Mouse (Mus musculus) olfactory bulb, adult 2 months (tissue): ENCODE results near the gene Syn3. TPM values are rescaled to one million over a fixed set of nuclear protein-coding genes. Genes with fewer than 3 reads are reported as not detected.
A peak's percentile ranks its signal among the peaks of the same experiment; 100 is the strongest.

Source experiments
- H3K27ac ChIP-seq: fragments of 200-500 bp; 2 replicates; pipeline ENCODE4 v1.5.1; 2012; ENCODE audit warnings: low read depth, low read length; ENCODE audit not compliant: insufficient read depth
- H3K4me1 ChIP-seq: fragments of 200-500 bp; 2 replicates; pipeline ENCODE4 v1.6.1; 2012; ENCODE audit warnings: low read length; ENCODE audit not compliant: control insufficient read depth, insufficient read depth
- H3K4me3 ChIP-seq: fragments of 200-500 bp; 2 replicates; pipeline ENCODE4 v1.5.1; 2012; ENCODE audit warnings: mild to moderate bottlenecking, low read depth, low read length, moderate library complexity; ENCODE audit not compliant: insufficient read depth
- CTCF ChIP-seq: fragments of 200-500 bp; IDR thresholded peaks from 2 replicates; pipeline ENCODE4 v1.5.1; 2012; ENCODE audit warnings: low read depth, mild to moderate bottlenecking, low read length, moderate library complexity; ENCODE audit not compliant: insufficient read depth
- POLR2A ChIP-seq: fragments of 200-500 bp; IDR thresholded peaks from 2 replicates; pipeline ENCODE4 v1.6.1; 2012; ENCODE audit warnings: mild to moderate bottlenecking, low read depth, low read length, moderate library complexity; ENCODE audit not compliant: insufficient read depth
- WGBS: fragments of 180-500 bp; shearing (Covaris S2); methylation state at CpG from one replicate; pipeline ENCODE4 v1.1.7; 2018; 5-methylcytosine and 5-hydroxymethylcytosine counted together
- polyA plus RNA-seq: library from polyadenylated mRNA; stranded (reverse); fragments of >200 nt; gene quantifications from 2 replicates; pipeline ENCODE4 v1.2.4, GENCODE M21; 2012; ENCODE audit warnings: low replicate concordance; ENCODE audit not compliant: missing spikeins, insufficient read depth, insufficient read length

The Syn3 gene
- polyA plus RNA-seq, 1 experiment, result not detected

- 93% methylated on average over 4 of the region's 4 CpGs for WGBS
- Histone ChIP-seq H3K4me1 (no peaks in the 10 kb centered on the region), H3K4me3 (no peak overlapping the region), H3K27ac (no peak overlapping the region)
- no peak for TF ChIP-seq POLR2A
- TF ChIP-seq CTCF, result no peak
These were observed 389.9 kb downstream of the Syn3 start for GRCm38 (mm10) chr10:86108797-86109196.

GRCm38 (mm10) chr10:86107681-86108080, 391.0 kb downstream of the Syn3 start:
- TF ChIP-seq CTCF, result no peak
- WGBS, result 88% methylated on average over 4 of the region's 4 CpGs
- Histone ChIP-seq H3K27ac (no peak overlapping the region), H3K4me3 (no peak overlapping the region), H3K4me1 (no peaks in the 10 kb centered on the region)

- Histone ChIP-seq H3K4me3 (no peak overlapping the region), H3K27ac (no peak overlapping the region), H3K4me1 (no peaks in the 10 kb centered on the region)
- TF ChIP-seq POLR2A, result no peak
- no peak for TF ChIP-seq CTCF
These were observed 394.7 kb downstream of the Syn3 start for GRCm38 (mm10) chr10:86103976-86104375.

- H3K27ac ChIP-seq, result no peak overlapping the region
- H3K4me3 ChIP-seq, result no peak overlapping the region
- no peaks in the 10 kb centered on the region for H3K4me1 ChIP-seq
- no peak for TF ChIP-seq POLR2A
- no peak for TF ChIP-seq CTCF
- WGBS, result 55% methylated on average over 3 of the region's 3 CpGs
These were observed 398.3 kb downstream of the Syn3 start for GRCm38 (mm10) chr10:86100281-86100851.

- no peak overlapping the region for H3K4me3 ChIP-seq
- TF ChIP-seq CTCF (no peak), POLR2A (no peak)
- no peaks in the 10 kb centered on the region for H3K4me1 ChIP-seq
- H3K27ac ChIP-seq, result no peak overlapping the region
- 88% methylated on average over 6 of the region's 6 CpGs for WGBS
These were observed 400.3 kb downstream of the Syn3 start for GRCm38 (mm10) chr10:86098363-86098762.

GRCm38 (mm10) chr10:86093109-86094035, 405.3 kb downstream of the Syn3 start:
- Histone ChIP-seq H3K27ac (no peak overlapping the region), H3K4me3 (no peak overlapping the region), H3K4me1 (no peaks in the 10 kb centered on the region)
- 86% methylated on average over 14 of the region's 14 CpGs for WGBS
- no peak for TF ChIP-seq POLR2A
- no peak for TF ChIP-seq CTCF

- 45% methylated on average over 10 of the region's 10 CpGs for WGBS
- Histone ChIP-seq H3K27ac (no peak overlapping the region), H3K4me3 (no peak overlapping the region), H3K4me1 (no peaks in the 10 kb centered on the region)
- TF ChIP-seq CTCF, result peak; percentile 72
- no peak for TF ChIP-seq POLR2A
These were observed 406.8 kb downstream of the Syn3 start for GRCm38 (mm10) chr10:86091919-86092318.

- 89% methylated on average over 9 of the region's 9 CpGs for WGBS
- Histone ChIP-seq H3K4me1 (no peaks in the 10 kb centered on the region), H3K4me3 (no peak overlapping the region), H3K27ac (no peak overlapping the region)
- TF ChIP-seq CTCF (no peak), POLR2A (no peak)
These were observed 418.8 kb downstream of the Syn3 start for GRCm38 (mm10) chr10:86079921-86080320.

GRCm38 (mm10) chr10:86078761-86079160, 419.9 kb downstream of the Syn3 start:
- Histone ChIP-seq H3K4me3 (no peak overlapping the region), H3K4me1 (no peaks in the 10 kb centered on the region), H3K27ac (no peak overlapping the region)
- 53% methylated on average over 2 of the region's 2 CpGs for WGBS
- TF ChIP-seq CTCF (no peak), POLR2A (no peak)
